Mouse (Mus musculus): ENCODE measurements around the gene Gm28047.
A peak's percentile ranks its signal among the peaks of the same experiment; 100 is the strongest.

DNA sequence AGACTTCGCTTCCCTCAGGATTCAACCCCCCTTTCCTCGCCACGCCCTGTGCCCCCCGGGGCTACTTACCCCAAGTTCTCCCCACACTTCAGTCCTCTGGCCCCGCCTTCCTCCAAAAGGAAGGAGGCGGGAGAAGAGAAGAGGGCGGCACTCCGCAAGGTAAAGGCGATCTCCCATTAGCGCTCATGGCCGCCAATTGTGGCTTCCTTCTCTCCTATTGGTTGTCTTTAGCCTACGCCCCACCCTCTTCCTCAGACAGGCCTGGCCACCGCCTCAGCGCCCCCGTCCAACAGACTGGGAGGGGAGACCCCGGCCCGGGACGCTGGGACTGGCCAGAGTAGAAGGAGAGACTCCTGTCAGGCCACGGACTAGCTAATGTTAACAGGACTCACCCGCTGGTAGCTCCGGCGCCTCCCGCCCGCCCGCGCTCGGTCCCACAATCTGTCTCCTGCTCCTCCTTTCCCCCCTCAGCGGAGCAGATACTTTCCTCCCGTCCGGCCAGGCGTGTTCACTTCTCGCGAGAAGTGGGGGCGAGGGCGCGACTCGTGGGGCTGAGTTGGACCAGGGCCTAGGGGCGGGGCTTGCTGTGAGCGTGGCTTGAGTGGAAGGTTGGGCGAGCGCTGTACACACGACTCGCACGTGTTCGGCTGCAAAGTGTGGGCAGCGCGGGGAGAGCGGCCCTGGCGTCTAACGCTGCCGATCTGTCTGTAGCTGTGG lies at the start of gene Gm28047, which contains the start of gene Atf7:
- TF ChIP-seq EP300 (IDR thresholded peaks at IDR 0.05; ENCODE audit: low read depth) (peak; percentile 70), CTCF (IDR thresholded peaks at IDR 0.05; ENCODE audit: low read depth) (no peak)
